Mouse (Mus musculus): Measurements from ENCODE around the gene Ddost.

Gene Ddost

DNA sequence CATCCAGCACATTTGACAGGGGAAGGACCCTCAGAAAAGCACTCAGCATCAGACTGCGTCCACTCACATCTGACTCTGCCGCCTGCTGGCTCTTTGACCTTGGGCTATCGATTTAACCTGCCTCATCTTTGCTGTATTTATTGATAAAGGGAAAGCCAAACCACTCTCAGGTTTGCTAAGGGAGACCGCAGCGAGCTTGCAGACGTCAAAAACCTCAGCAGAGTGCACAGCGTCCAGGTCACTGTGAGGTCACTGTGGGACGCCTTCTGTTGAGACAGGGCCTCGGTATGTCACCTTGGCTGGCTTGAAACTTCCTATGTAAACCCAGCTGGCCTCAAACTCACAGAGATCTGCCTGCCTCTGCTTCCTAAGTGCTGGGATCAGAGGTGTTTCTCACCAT lies 32.8 kb downstream of the Ddost start:
- no peak for DNase-seq (ENCODE audit: low spot score)

DNA sequence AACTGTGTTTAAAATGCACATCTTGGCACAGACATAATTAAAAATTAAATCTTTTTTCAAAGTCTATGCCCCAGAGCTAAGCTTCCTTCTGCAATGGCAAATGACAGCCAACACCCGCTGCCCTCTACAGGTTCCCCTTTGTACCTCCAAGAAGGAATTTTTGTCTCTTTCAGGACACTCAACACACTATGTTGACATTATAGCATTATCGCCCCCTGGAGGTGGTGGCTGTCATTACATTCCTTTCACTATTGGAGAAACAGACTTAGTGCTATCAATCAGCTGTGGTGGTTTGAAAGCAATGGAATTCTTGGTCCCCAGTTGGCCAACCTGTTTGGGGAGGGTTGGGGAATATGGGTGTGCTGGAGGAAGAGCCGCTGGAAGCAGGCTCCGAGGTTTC lies 35.4 kb downstream of the Ddost start:
- DNase-seq (ENCODE audit: low spot score): peak; percentile 67

DNA sequence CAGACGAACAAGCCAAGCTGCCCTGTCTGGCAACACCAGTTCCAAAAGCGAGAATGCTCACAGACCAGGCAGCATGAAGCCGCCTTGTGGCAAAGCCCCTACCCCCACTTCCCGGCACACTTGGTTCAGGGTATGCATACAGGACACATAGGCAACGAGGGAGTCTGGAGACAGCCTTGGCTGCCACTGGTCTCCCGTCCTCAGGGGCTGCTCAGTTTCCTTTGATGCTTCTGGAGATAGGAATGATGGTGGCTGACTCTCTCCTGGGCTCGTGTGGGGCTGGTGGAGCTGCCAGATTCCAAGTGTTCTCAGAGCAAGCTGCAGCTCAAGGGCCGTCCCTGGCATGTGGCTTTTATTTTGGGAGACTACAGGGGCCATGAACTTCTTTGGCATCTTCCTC lies 36.9 kb downstream of the Ddost start:
- no peak for DNase-seq (ENCODE audit: low spot score)

GRCm38 (mm10) chr4:138342048-138342447 lies 37.5 kb downstream of the Ddost start:
- DNase-seq (ENCODE audit: low spot score): no peak

DNA sequence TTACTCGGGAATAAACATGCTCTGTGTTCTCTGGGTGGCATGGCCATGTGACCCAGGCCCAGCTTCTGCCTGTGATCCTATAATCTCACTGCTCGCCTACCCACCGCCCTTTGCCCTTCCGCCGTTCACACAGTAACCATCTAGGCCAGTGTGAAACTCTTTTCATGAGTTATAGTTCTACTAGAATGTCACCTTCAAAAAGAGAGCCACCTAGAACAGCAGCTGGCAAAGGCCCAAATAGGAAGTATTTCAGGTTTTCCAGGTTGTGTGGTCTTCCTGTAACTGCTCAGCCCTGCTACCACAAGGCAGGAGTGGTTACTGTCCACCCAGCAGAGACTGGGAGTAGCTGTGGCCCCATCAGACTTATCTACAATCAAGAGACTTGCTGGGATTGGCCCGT lies 38.2 kb downstream of the Ddost start:
- DNase-seq (ENCODE audit: low spot score): no peak

DNA sequence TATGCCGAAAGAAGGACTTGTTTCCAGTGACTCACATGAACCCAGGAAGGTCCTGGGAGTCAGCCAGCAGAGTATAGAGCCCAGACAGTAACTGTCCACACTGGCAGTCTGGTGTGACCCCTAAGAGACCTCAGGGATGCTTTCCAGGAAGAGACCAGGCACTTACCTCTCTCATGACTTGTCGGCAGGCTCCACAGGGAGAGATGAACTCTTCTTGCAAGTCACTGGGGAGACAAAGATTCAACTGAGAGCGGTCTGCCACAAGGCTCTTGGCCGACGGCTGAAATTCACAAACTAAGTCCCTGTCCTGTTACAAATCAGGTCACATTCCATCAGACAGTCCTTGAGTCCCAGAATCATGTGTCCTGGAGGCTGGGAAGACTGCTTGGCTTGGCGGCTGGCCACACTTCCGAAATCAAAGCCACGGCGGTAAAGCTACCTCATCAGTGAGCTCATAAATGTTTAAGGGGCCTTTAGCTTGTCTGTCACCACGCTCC lies 38.9 kb downstream of the Ddost start:
- DNase-seq (ENCODE audit: low spot score): no peak

DNA sequence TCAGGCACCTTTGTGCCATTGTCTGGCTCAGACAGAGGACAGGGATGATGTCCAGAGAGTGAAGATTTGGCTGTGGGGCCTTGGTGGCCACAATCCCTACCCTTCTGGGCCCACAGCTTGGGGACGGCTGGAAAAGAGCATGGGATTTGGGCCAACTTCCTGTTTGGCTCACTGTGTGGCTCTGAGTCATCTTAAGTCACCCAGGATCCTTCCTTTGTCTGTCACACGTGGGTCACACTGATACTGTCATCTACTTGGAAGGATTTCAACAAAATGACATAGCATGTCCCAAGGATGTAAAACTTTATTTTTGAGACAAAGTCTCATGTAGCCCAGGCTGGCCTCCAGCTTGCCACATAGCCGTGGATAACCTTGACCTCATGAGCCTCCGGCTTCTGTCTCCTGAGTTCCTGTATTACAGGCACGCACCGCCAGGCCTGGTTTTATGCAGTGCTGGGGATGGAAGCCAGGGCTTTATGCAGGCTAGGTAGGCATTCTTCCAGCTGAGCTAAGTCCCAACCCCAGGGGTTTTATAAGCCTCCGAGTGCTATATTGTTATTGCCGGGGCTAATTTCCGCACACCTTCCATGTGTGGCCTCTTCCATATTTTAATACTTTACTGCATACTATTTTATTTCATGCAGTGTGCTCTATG lies 40.5 kb downstream of the Ddost start:
- no peak for DNase-seq (ENCODE audit: low spot score)

- DNase-seq (ENCODE audit: low spot score): no peak
These were observed 42.8 kb downstream of the Ddost start for GRCm38 (mm10) chr4:138347280-138347679.

DNA sequence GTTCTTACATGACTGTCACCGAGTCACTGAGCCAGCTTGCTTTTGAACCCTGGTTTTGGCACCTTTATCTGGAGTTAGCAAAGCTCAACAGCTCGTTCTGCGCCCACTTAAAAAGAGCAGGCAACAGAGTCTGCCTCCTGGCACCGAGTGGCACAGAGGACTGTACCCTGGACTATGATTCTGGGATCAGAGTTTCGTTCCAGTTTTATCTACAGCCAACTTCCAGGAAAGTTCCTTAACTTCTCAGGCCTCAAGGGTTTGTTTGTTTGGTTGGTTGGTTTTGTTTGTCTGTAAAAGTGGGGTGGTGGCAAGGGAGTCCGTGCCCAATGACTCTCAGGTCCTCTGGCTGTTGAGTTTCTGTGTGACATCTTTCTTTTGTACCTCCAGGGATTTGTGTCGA lies 44.2 kb downstream of the Ddost start:
- DNase-seq (ENCODE audit: low spot score): no peak

DNA sequence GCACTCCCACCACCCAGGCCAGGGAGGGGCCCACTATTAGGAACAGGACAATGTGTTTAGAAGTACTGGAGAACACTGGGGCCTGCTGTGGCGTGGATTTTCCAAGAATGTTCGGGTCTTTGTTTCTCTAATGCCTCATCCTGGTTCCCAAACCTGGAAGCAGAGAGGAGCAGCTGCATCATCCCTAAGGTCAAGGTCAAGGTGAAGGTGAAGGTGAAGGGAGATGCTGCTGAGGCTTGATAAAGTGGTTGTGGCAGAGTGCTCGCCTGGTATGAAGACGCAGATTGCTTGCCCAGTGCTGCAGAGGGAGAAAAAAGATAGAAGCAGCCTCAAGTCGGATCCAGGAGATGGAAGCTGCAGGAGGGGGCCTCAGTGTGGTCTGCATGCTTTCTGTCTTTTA lies 47.3 kb downstream of the Ddost start:
- no peak for DNase-seq (ENCODE audit: low spot score)

- no peak for DNase-seq (ENCODE audit: low spot score)
These were observed 48.2 kb downstream of the Ddost start for GRCm38 (mm10) chr4:138352692-138353091.

DNA sequence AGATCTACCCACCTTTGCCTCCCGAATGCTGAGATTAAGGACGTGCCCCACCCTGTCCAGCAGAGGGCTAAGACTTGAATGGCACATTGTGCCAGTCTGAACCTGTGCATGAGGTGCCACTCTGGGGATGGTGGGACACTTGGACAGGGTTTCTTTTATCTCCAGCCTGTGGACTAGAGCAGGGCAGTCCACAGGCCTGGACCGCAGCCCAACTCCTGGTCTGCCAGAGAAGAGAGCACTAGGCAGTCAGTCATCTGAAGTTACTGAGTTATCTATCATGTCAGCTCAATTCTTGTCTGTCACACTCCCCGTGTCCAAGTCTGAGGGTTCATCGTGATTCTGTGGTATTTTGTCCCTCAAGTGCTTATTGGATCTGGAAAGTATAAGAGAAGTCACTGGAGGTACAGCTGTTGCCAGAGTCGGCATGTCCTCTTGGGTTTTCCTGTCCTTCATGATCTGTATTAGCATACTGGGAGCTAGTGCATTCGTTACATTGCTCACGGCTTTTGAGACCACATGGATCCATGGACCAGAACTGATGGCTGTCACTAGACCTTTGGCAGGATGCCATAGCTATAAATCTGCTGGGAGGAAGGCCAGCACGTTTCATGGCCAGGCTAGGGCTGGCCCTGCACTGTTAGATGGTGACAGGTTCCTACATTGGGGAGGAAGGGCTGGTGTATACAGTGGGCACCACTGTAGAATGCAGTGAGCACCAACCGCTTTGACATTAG lies 49.1 kb downstream of the Ddost start:
- DNase-seq (ENCODE audit: low spot score): no peak

- DNase-seq (ENCODE audit: low spot score): no peak
These were observed 51.0 kb downstream of the Ddost start for GRCm38 (mm10) chr4:138355496-138355895.

GRCm38 (mm10) chr4:138356141-138356540 lies 51.6 kb downstream of the Ddost start:
- DNase-seq (ENCODE audit: low spot score): no peak

DNA sequence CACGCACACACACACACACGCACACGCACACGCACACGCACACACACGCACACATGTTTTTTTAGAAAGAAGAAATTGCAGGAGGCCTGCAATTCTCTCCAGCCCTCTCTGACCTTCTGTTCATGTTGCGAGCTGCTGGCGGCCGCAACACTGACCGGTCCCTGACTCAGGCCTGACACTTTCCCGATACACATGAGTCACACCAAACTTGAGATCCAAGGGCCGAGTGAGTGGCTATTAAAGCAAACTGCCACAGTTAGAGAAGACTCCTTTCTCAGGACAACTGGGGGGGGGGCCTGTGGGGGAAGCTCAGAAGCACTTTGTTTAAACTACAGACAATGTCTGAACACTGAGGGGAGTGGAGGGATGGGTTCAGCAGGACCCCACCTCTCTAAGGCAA lies 52.0 kb downstream of the Ddost start:
- DNase-seq (ENCODE audit: low spot score): no peak

DNA sequence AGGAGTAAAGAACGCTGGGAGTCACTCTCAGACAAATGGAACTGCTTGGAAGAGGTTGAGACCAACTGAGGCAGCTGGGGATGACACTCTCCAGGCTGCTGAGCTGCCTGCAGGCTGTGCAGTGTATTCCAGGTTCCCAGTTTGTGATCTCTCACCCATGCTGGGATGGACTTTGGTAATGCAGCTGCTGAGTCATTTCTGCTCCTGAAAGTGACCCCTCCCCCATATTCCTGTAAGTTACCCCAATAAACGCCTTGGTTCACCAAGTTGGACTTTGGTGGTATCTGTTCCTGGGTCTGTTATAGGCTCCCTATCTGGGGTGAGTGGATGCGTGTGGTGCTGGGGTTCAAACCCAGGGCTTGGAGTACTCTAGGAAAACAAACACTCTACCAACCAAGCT lies 53.6 kb downstream of the Ddost start:
- DNase-seq (ENCODE audit: low spot score): no peak

DNA sequence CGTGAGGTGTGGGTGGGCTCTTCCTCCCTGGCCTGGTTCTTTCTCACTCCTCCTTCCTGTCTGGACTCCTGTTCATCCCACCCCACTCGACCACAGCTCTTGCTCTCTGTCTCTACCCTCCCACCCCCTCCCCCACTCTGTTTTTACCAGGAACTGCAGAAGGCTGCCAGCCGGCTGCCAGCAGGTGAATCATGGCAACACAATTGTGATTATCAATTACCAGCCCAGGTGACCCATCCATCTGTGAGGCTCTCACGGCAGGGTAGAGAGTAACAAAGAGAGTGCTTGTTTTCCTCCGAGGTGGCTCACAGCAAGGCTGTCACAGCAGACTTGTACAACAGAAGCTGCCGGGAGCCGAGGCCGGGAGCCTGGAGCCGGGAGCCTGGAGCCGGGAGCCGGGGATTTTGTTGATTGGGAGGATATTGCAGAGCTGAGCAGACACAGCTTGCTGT lies 56.9 kb downstream of the Ddost start:
- DNase-seq (ENCODE audit: low spot score): no peak

Data from layer of hippocampus, adult 11-12 months (tissue).